Mouse (Mus musculus) limb, embryonic 11.5 days (tissue): ENCODE results near the gene 1110008L16Rik. TPM values are rescaled to one million over a fixed set of nuclear protein-coding genes. Genes with fewer than 3 reads are reported as not detected.
"Not testable (repeated sequence)": the region's sequence is repeated elsewhere in the genome, so short reads cannot be mapped to it uniquely, and the experiment has no call there.

Source experiments
- ATAC-seq: fragments of 200-750 bp; cut with Nextera tagmentation; 2 replicates; pipeline ENCODE4 v1.8.0; 2017; ENCODE audit warnings: low read depth; ENCODE audit not compliant: insufficient number of reproducible peaks, low FRiP score, low TSS enrichment
- DNase-seq: peaks from one replicate; pipeline ENCODE4 v3.0.0-alpha.2; 2015; ENCODE audit warnings: low spot score
- H3K27ac ChIP-seq: fragments of 300-500 bp; sonication (generic); replicated peaks from 2 replicates; pipeline ENCODE4 v1.5.1; 2014; ENCODE audit warnings: low read depth, mild to moderate bottlenecking, low read length
- H3K27me3 ChIP-seq: fragments of 300-500 bp; sonication (generic); 2 replicates; pipeline ENCODE4 v1.6.1; 2014; ENCODE audit warnings: mild to moderate bottlenecking, low read length, mixed read lengths; ENCODE audit not compliant: control insufficient read depth, insufficient read depth
- H3K36me3 ChIP-seq: fragments of 300-500 bp; sonication (generic); 2 replicates; pipeline ENCODE4 v1.6.1; 2014; ENCODE audit warnings: mild to moderate bottlenecking, low read length, moderate library complexity, mixed read lengths; ENCODE audit not compliant: control insufficient read depth, insufficient read depth
- H3K4me1 ChIP-seq: fragments of 300-500 bp; sonication (generic); 2 replicates; pipeline ENCODE4 v1.6.1; 2014; ENCODE audit warnings: low read length, mixed read lengths; ENCODE audit not compliant: control insufficient read depth, insufficient read depth
- H3K4me2 ChIP-seq: fragments of 300-500 bp; sonication (generic); 2 replicates; pipeline ENCODE4 v1.6.1; 2014; ENCODE audit warnings: low read depth, mild to moderate bottlenecking, moderate library complexity; ENCODE audit not compliant: severe bottlenecking
- H3K4me3 ChIP-seq: fragments of 300-500 bp; sonication (generic); 2 replicates; pipeline ENCODE4 v1.5.1; 2014; ENCODE audit warnings: low read depth, low read length
- H3K9ac ChIP-seq: fragments of 300-500 bp; sonication (generic); 2 replicates; pipeline ENCODE4 v1.6.1; 2014; ENCODE audit warnings: mild to moderate bottlenecking, low read length
- H3K9me3 ChIP-seq: fragments of 300-500 bp; sonication (generic); 2 replicates; pipeline ENCODE4 v1.6.1; 2016; ENCODE audit warnings: low read length; ENCODE audit not compliant: control insufficient read depth
- WGBS: fragments of 180-500 bp; shearing (Covaris S2); extraction: QIAGEN DNeasy Blood & Tissue Kit; methylation state at CpG from one replicate; pipeline ENCODE4 v1.1.7; 2014; 5-methylcytosine and 5-hydroxymethylcytosine counted together
- polyA plus RNA-seq: library from polyadenylated mRNA; unstranded; fragments of >200 nt; fragmentation: Nextera tagmentation; extraction: Ambion mirVana; gene quantifications from 2 replicates; pipeline ENCODE4 v1.2.1, GENCODE M21; 2014

The 1110008L16Rik gene
- 17.1 and 20.4 TPM in 2 replicates for polyA plus RNA-seq

DNA sequence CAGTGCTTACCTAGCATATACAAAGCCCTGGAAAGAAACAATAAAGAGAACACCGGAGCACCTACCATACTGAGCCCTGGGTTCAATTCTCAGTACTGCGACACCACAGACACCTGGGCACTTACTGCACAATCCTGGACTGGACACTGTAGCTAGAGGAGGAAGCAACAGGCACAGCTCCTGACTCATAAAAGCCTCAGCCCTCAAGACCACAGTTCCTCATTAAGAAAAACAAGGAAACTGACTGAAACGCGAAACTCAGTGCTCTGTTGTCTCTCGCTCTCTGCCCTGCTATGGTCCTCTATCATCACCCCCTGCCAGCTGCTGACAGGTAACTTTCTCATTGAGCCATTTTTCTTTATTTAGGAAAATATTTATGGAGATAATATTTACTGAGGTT is at the start of gene 1110008L16Rik:
TSS of gene 1110008L16Rik (plus strand) at position 242 of the 400 bp plus-strand sequence.
- H3K36me3 ChIP-seq = peaks cover 18% of the 10 kb centered on the region; the same call in 1 of the 2 replicates
- H3K4me2 ChIP-seq = no peak within 1 kb of the TSS
- no peak within 1 kb of the TSS for H3K4me3 ChIP-seq
- no peak within 1 kb of the TSS for H3K27ac ChIP-seq
- H3K27me3 ChIP-seq = no peaks in the 10 kb centered on the region
- ATAC-seq = no peak
- 0 out of 2 replicates have a peak, but pooled peaks cover 4% of the 10 kb centered on the region for H3K4me1 ChIP-seq
- no peak within 1 kb of the TSS for H3K9ac ChIP-seq
- no peaks in the 10 kb centered on the region for H3K9me3 ChIP-seq
- WGBS = 80% methylated on average over 5 of the region's 5 CpGs
- DNase-seq = no peak

DNA sequence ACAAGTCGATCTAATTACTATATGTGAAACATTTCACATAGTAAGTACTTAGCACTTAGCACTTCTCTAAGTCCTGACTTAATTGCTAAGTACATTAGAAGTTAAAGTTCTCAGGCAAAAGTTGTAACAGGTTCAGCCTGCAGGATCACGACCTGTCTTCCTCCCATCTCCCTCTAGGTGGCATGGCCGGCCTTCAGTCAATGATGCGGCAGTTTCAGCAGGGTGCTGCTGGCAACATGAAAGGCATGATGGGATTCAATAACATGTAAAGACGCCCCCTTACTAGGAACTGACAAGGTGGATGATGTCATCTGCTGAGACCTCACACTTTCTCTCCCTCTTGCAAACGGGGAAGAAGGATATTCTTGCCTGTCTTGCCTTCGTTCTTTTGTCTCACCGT is 37.4 kb upstream of the 1110008L16Rik start:
- H3K27me3 ChIP-seq, H3K4me2 ChIP-seq, DNase-seq, H3K4me1 ChIP-seq, H3K27ac ChIP-seq, H3K9ac ChIP-seq, H3K4me3 ChIP-seq, H3K9me3 ChIP-seq, H3K36me3 ChIP-seq, ATAC-seq: not testable (repeated sequence)
- no CpG with 5 or more reads among the region's 8 CpGs for WGBS

DNA sequence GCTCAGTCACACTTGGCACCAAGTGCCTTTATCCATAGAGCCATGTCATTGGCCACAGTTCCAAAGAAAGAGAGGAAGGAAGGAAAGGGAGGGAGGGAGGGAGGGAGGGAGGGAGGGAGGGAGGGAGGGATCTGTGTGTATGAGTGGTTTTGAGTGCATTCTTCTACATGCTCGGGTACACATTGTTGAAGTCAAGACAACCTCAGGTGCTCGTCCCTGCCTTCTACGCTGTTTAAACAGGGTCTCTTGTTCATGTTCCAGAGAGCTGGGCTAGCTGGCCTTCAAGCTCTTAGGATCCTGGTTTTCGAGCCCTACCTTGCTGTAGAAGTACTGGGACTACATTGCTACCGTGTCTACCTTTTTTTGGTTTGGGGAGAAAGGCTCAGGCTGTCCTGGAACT is 36.0 kb upstream of the 1110008L16Rik start:
- H3K4me1 ChIP-seq, H3K4me3 ChIP-seq, H3K9ac ChIP-seq, H3K36me3 ChIP-seq, DNase-seq, H3K27ac ChIP-seq, H3K9me3 ChIP-seq, H3K4me2 ChIP-seq, ATAC-seq, H3K27me3 ChIP-seq: not testable (repeated sequence)
- no CpG with 5 or more reads among the region's 5 CpGs for WGBS

DNA sequence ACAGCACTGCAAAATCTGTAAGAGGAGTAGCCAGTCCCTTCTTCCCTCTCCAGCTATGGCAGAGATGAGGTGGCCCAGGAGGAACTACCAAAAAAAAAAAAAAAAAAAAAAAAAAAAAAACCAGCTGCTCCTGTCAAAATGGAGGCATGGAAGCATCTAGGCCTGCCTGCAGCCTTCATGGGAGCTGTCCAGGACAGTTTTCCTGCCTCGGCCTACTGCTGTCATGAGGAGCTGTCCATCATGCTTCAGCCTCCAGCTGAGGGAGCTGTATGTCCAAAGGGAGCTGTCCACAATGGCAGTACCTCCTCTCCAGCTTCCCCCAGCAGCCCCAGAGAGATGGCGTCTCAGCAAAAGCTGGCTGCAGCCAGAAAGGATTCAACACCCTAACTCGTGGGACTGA is 27.1 kb upstream of the 1110008L16Rik start:
- Histone ChIP-seq H3K36me3 (no peaks in the 10 kb centered on the region), H3K9me3 (no peaks in the 10 kb centered on the region), H3K4me3 (no peak overlapping the region), H3K4me1 (no peaks in the 10 kb centered on the region), H3K27me3 (no peaks in the 10 kb centered on the region), H3K9ac (no peak overlapping the region), H3K27ac (no peak overlapping the region), H3K4me2 (no peak overlapping the region)
- no peak for DNase-seq
- ATAC-seq = no peak
- WGBS = 75% methylated on average over 3 of the region's 3 CpGs

DNA sequence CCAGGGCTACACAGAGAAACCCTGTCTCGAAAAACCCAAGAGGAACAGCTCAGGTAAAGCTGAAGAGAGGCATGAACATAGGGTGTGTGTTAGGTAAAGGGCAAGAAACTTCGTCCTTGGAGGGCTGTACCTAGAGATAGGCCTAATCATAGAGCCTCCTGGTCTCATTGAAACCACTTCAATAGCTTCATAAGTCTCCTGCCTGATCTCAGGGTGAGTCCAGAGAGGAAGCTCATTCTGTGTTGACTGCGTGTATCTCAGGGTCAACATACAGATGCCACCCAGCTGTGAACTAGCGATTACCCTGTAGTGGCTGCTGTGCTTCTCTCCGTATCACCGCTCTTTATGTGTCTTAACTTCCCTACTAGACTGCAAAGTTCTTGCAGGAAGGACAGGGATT is 21.8 kb upstream of the 1110008L16Rik start:
- H3K4me2 ChIP-seq, ATAC-seq, H3K27ac ChIP-seq, H3K9me3 ChIP-seq, DNase-seq, H3K27me3 ChIP-seq, H3K9ac ChIP-seq, H3K4me1 ChIP-seq, H3K36me3 ChIP-seq, H3K4me3 ChIP-seq: not testable (repeated sequence)
- WGBS = 87% methylated on average over 3 of the region's 6 CpGs

DNA sequence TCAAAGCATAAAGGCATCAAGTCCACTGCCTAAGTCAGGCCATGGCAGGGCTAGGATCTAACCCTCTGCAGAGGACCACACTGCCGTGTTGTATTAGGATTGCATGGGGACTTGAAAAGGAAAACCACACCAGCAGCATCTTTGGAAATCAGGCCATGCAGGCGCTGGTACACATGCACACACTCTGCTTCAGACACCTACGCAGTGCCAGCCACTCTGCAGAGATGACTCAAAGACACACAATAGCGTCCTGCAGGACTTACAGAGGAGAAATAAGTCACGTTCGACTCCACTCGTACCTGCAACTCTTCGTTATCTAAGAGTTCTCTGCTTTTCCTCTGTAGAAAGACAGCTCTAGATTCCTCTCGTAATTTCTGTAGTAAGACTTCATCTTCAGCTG is 1.3 kb upstream of the 1110008L16Rik start:
- DNase-seq (no peak), ATAC-seq (no peak)
- H3K4me2 ChIP-seq = no peak overlapping the region
- H3K27me3 ChIP-seq = no peaks in the 10 kb centered on the region
- 93% methylated on average over 9 of the region's 9 CpGs for WGBS
- no peak overlapping the region for H3K27ac ChIP-seq
- H3K9me3 ChIP-seq = no peaks in the 10 kb centered on the region
- no peak overlapping the region for H3K9ac ChIP-seq
- H3K36me3 ChIP-seq = peaks cover 22% of the 10 kb centered on the region; the same call in 1 of the 2 replicates
- no peak overlapping the region for H3K4me3 ChIP-seq
- H3K4me1 ChIP-seq = 0 out of 2 replicates have a peak, but pooled peaks cover 4% of the 10 kb centered on the region

DNA sequence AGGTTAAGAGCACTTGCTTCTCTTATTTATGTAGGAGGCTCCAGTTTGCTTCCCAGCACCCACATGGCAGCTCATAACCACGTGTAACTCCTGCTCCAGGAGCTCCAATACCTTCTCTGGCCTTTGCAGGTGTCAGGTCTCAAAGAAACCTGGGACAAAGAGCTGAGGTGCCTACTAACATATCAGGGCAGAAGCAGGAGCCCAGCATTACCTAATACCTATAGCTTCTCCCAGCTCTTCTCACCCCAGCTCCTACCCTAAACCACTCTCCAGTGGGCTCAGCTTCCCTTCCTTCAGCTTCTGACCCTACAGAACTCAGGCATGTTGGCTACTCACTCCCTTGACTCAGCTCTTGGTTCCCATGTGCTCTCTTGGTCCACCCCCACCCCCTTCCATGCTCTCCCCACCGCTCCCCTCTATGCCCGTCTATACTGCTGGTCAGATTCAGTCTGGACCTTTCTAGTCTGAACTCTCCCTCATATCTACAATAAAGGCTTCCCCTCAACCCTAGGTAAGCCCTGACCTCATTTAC is 1.5 kb downstream of the 1110008L16Rik start:
- ATAC-seq = no peak
- Histone ChIP-seq H3K27me3 (no peaks in the 10 kb centered on the region), H3K27ac (no peak overlapping the region), H3K4me1 (0 out of 2 replicates have a peak, but pooled peaks cover 4% of the 10 kb centered on the region), H3K9me3 (no peaks in the 10 kb centered on the region), H3K4me2 (peak overlapping the region; percentile 48), H3K36me3 (peaks cover 9% of the 10 kb centered on the region; the same call in 1 of the 2 replicates), H3K4me3 (no peak overlapping the region), H3K9ac (no peak overlapping the region)
- DNase-seq = no peak
- WGBS = 85% methylated on average over 3 of the region's 3 CpGs

DNA sequence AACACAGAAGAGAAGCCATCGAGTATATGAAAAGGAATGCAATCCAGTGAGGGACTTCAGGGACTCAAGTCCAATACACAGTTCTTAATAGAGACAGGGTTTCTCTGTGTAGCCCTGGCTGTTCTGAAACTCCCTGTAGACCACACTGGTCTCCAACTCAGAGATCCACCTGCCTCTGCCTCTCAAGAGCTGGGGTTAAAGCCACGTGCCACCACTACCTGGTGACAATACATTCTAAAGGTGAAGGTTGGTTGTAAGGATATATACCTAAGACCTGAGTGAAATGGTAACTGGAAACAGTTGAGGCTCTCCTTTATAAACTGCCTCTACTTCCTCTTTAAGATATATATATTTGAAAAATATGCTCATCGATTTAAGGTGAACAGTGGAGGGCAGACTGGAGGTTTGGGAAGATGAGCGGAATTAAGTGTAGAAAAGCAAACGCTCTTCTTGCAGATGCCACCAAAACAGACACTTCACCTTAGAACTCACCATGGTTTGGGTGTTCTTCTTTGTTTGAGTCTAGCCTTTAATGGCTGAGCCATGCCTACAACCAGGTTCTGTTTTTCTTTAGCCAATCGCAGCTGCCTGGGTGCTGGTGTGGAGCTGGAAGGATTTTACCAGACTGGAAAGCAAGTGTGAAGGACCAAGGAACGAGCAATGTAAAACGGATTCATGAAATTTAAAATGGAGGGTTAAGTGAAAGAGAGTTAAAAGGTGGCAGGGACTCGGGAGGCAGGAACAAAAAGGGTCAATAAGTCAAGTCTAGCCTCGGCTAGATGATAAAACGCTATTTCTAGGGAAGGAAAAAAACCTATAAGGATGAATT is 2.3 kb downstream of the 1110008L16Rik start:
- H3K27me3 ChIP-seq = no peaks in the 10 kb centered on the region
- 0 out of 2 replicates have a peak, but pooled peaks cover 4% of the 10 kb centered on the region for H3K4me1 ChIP-seq
- H3K36me3 ChIP-seq = peaks cover 7% of the 10 kb centered on the region; the same call in 1 of the 2 replicates
- 53% methylated on average over 11 of the region's 11 CpGs for WGBS
- peak; percentile 1; the same call in 1 of the 2 replicates for ATAC-seq
- H3K9me3 ChIP-seq = no peaks in the 10 kb centered on the region
- H3K9ac ChIP-seq = peak overlapping the region; percentile 83
- DNase-seq = peak; percentile 40
- H3K4me3 ChIP-seq = peak overlapping the region; percentile 61
- H3K27ac ChIP-seq = peak overlapping the region; percentile 79
- H3K4me2 ChIP-seq = peak overlapping the region; percentile 48
